Mouse (Mus musculus) olfactory bulb, adult 2 months (tissue): ENCODE measurements around the gene Lonp1.

Source experiments
- CTCF ChIP-seq: fragments of 200-500 bp; IDR thresholded peaks from 2 replicates; pipeline ENCODE4 v1.5.1; 2012; ENCODE audit warnings: low read depth, mild to moderate bottlenecking, low read length, moderate library complexity; ENCODE audit not compliant: insufficient read depth
- POLR2A ChIP-seq: fragments of 200-500 bp; IDR thresholded peaks from 2 replicates; pipeline ENCODE4 v1.6.1; 2012; ENCODE audit warnings: mild to moderate bottlenecking, low read depth, low read length, moderate library complexity; ENCODE audit not compliant: insufficient read depth

GRCm38 (mm10) chr17:56666384-56666783, 39.7 kb upstream of the Lonp1 start:
- TF ChIP-seq CTCF = no peak
- no peak for TF ChIP-seq POLR2A
